Mouse (Mus musculus) CD8-positive naive resting alpha-beta T cell, adult 2 months (primary cell): ENCODE results near the gene Prpsap1.
"Not testable (repeated sequence)": the region's sequence is repeated elsewhere in the genome, so short reads cannot be mapped to it uniquely, and the experiment has no call there.

ENCODE experiments used
- DNase-seq, 2 experiments: peaks; one replicate each; pipeline ENCODE4 v3.0.0; 2022; ENCODE audit warnings: low read depth in 2 of 2, low spot score in 2 of 2

Gene Prpsap1

DNA sequence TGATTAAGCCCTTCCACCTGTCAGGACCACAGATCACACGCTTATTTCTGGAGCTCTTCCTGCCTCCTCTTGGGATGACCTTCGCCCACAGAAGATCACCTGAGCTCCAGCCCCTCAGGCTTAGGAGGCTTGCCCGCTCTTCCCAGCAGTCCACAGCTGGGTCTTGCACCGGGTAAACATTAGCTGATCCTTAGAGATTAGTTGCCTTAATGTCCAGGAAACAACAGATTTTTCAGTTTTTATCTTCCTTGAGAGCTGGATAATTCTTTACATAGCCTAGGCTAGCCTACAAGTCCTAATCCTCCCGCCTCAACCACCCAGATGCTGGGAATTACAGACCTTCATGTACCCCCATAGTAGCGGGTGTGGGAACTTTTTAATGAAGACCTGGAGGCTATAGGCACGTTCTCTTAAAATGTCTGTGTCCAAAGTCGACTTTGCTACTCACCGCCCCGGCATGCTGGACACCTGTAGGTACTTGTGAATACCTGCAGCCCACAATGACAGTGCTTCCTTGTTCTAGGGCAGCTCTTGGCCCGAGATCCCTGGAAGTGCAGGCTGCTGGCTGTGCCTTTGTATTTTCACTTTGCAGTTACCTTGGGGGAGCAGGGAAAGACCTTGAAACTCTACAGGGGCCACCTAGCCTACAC is 62.4 kb downstream of the Prpsap1 start:
- DNase-seq: no peak

DNA sequence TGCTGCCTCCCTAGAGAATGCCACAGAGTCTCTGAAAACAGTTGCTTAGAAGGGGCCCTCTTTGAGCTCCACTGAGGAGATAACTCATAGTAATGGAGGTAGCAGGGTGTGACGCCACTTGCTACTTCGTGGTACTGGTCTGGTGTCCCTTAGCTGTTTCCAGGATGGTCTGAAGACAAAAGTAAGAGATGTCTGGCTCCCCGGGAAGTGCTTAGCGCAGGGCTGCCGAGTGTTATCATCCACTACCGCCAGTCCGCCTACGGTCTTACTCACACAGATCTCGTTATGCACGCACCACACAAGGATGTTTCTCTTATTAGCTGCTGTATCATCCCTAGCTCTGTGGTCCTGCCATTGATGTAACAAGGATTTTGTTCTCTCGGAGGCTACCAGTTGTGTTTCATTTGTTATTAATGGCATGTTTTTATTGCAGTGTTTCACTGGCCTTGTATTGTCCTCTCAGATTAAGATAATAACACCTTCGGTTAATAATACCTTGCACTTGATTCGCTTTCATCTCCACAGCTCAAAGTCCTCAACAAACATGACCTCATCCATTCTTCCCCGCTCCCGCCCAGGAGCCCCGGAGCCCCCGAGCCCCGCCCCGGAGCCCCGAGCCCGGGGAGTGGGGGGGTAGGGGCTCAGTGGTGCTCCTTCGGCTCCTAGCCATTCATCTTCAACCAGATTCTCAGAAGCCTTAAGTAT is 63.1 kb downstream of the Prpsap1 start:
- DNase-seq: no peak

DNA sequence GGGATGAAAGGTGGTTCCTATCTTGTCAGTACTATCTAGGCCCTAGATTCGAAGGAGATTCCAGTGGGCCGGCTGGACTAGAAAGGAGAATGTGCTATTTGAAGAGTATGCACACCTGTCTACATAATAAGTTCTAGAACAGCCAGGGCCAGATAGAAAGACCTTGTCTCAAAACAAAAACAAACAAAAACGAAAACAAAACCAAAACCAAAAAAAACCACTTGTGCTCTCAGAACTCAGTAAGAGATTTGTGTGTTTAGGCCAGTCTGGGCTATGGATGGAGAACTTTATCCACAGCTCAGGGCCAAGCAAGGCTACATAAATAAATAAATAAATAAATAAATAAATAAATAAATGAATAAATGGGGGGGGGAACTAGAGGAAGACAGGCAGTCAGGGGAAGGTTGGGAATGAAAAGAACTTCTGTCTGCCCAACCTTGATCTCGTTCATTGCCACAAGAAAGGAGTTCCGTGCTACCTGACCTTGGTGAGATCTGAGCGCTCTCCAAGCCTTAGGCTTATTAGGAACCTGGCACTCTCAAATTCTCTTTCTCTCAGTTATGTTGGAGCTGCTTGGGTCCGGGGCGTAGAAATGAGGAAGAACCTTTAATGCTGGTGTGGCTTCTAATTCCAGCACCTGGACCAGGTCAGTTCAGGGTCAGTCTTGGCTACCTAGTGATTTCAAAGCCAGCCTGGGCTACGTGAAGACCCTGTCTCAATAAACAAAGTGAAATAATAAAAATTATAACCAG is 64.0 kb downstream of the Prpsap1 start:
- DNase-seq: no peak

DNA sequence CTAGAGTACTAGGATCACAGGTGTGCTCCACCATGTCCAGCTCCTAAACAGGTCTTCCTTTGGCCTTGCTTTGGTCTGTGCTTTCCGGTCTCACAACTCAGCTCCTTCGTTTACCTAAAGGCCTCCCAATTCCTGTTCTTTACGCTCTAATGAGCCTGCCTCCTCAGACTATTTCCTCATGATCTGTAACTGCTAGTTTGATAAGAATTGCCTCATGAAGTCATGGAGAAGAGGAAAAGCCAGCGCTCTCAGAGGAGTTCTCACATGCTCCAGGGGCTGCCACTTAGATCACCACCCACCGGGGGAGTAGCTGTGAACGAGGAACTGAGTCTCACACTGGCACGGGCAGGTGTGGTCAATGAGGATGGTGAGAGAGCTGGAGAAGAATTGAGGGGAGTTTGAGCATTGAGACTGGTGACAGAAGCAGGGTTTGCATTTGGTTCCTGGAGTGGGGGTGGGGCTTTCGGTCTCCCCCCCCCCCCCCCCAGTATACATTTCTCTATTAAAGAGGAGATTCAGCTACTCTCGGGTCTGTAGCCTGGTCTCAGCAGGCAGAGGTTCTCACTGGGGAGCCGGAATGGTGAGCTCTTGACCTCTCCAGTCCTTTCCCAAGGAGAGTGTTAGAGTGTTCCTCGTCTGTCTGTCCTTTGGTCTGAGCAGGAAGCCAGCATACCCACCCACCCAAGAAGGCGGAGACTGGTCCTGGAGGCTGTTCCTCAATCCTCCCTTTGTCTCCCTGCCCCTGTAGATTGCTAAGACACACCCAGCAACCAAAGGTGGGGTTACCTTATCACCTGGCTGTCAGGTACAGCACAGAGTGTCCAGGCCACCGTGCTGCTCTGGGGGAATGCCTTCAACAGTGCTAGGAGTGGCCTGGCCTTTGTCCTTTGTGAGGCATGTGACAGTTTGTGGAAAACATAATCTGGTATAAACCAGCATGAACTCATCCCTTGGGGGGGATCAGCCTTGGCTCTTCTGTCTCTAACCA is 64.8 kb downstream of the Prpsap1 start:
- no peak for DNase-seq

- no peak for DNase-seq
Measured at GRCm38 (mm10) chr11:116426852-116427575, 67.0 kb downstream of the Prpsap1 start.

GRCm38 (mm10) chr11:116426328-116426727 is 67.7 kb downstream of the Prpsap1 start:
- DNase-seq: not testable (repeated sequence)

DNA sequence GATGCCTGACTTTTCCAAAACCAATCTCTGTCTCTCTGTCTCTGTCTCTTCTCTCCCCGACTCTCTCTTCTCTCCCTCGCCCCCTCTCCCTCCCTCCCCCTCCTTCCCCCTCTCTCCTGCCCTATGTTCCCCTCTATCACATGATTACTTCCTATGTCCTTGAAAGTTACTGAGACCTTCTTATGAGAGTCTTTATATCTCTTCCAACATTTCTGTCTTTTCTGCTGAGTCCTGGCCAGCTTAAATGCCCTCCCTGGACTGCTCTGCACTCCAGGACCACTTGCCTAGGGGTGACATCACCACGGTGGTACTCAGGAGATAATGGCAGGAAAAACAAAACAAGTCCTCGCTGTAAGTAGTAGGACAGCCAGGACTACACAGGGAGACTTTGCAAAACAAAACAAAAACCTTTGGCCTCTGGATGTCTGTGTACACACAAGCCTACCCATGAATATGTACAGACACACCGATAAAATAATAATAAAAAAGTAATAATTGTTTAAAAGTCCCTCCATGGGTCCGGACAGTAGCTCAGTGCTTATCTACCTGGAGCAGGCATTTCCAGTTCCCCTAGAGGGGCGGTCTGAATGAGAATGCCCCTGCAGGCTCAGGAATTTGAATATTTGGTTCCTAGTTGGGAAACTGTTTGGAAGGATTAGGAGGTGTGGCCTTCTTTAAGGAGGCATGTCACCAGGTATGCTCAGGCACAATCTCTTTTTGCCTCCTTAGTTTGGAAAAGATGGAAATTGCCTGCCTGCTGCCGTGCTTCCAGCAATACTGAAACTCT is 69.2 kb downstream of the Prpsap1 start:
- no peak for DNase-seq

GRCm38 (mm10) chr11:116423782-116424620 is 70.0 kb downstream of the Prpsap1 start:
- DNase-seq: peak; percentile 56 to 57

DNA sequence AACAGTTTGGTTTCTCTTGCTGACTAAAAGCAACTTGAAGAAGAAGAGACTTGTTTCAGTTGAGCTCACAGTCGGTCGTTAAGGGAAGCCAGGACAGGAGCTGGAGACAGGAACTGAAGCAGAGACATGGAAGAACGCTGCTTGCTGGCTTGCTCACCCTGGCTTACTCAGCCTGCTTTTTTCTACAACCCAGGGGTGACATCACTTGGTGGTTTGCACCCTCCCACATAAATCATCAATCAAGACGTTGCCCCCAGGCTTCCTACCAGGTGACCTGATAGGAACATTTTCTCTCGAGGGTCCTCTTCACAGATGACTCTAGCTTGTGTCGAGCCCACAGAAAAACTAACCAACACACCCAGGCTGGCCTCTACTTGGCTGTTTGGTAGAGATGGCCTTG is 70.8 kb downstream of the Prpsap1 start:
- DNase-seq: no peak

- DNase-seq: no peak
Measured at GRCm38 (mm10) chr11:116422562-116422961, 71.4 kb downstream of the Prpsap1 start.

DNA sequence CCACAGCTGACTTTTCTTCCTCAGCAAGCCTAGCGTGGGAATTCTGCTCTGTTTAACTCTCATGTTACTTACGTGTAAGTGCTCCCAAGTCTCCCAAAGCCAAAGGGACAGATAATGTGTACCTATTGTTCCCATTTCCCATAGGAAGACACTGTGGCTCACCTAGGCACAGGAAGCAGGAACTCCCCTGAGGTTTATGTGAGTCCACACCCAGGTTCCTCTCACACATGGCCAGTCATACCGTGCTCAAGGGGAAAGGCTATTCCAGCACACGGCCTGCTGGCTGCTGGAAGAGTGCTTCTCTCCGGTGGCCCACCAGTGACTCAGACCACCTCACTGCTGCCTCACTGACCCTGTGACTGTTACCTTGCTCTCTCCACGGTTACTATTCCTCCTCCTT is 72.9 kb downstream of the Prpsap1 start:
- no peak for DNase-seq
